Mouse (Mus musculus): ENCODE data around the gene Gm9040. TPM values are rescaled to one million over a fixed set of nuclear protein-coding genes. Genes with fewer than 3 reads are reported as not detected.
"Not testable (repeated sequence)": the region's sequence is repeated elsewhere in the genome, so short reads cannot be mapped to it uniquely, and the experiment has no call there.

Gene Gm9040
- polyA plus RNA-seq, 1 experiment from 2014 or later: not detected

GRCm38 (mm10) chr10:118282565-118282964 is 44.2 kb downstream of the Gm9040 start:
- H3K27ac ChIP-seq; H3K36me3 ChIP-seq; ATAC-seq (replicated peaks; ENCODE audit: insufficient number of reproducible peaks, insufficient read depth, low FRiP score, low read depth); H3K9ac ChIP-seq; H3K4me2 ChIP-seq; H3K27me3 ChIP-seq; H3K9me3 ChIP-seq (replicated peaks); H3K4me1 ChIP-seq (replicated peaks); H3K4me3 ChIP-seq: not testable (repeated sequence)
- 65% methylated on average over 7 of the region's 7 CpGs for WGBS

- H3K4me3 ChIP-seq; H3K4me2 ChIP-seq; H3K36me3 ChIP-seq; H3K9ac ChIP-seq; H3K4me1 ChIP-seq (replicated peaks); H3K27ac ChIP-seq; H3K9me3 ChIP-seq (replicated peaks); ATAC-seq (replicated peaks; ENCODE audit: insufficient number of reproducible peaks, insufficient read depth, low FRiP score, low read depth); H3K27me3 ChIP-seq: not testable (repeated sequence)
- WGBS: no CpG with 5 or more reads among the region's 4 CpGs
Measured at GRCm38 (mm10) chr10:118278069-118278468, 48.7 kb downstream of the Gm9040 start.

Other genes with a start within 250 kb of the Gm9040 start
- 13.6 and 14.4 TPM in 2 replicates for gene Mdm1, start 185.2 kb downstream of the Gm9040 start, polyA plus RNA-seq (2015; fragmentation: Nextera tagmentation; extraction: Ambion mirVana)
- gene Il22, start 122.0 kb downstream of the Gm9040 start, polyA plus RNA-seq (2015; fragmentation: Nextera tagmentation; extraction: Ambion mirVana): not detected in 2 replicates
- not detected in 2 replicates for gene Gm32717, start 86.2 kb downstream of the Gm9040 start, polyA plus RNA-seq (2015; fragmentation: Nextera tagmentation; extraction: Ambion mirVana)
- gene Gm32802, start 68.3 kb downstream of the Gm9040 start, polyA plus RNA-seq (2015; fragmentation: Nextera tagmentation; extraction: Ambion mirVana): not detected in 2 replicates
- gene Iltifb, start 31.9 kb downstream of the Gm9040 start, polyA plus RNA-seq (2015; fragmentation: Nextera tagmentation; extraction: Ambion mirVana): not detected in 2 replicates
- gene Gm9044, start 5.4 kb upstream of the Gm9040 start, polyA plus RNA-seq (2015; fragmentation: Nextera tagmentation; extraction: Ambion mirVana): not detected in 2 replicates
- gene Gm9045, start 10.9 kb upstream of the Gm9040 start, polyA plus RNA-seq (2015; fragmentation: Nextera tagmentation; extraction: Ambion mirVana): 0.08 and 0.15 TPM in 2 replicates
- not detected in 2 replicates for gene Gm9046, start 16.3 kb upstream of the Gm9040 start, polyA plus RNA-seq (2015; fragmentation: Nextera tagmentation; extraction: Ambion mirVana)
- gene Gm9048, start 21.7 kb upstream of the Gm9040 start, polyA plus RNA-seq (2015; fragmentation: Nextera tagmentation; extraction: Ambion mirVana): not detected in 2 replicates
- gene Gm9049, start 27.1 kb upstream of the Gm9040 start, polyA plus RNA-seq (2015; fragmentation: Nextera tagmentation; extraction: Ambion mirVana): 0.08 and 0.15 TPM in 2 replicates
- 0.11 TPM in 1 of 2 replicates, not detected in the other for gene Ifng, start 114.1 kb upstream of the Gm9040 start, polyA plus RNA-seq (2015; fragmentation: Nextera tagmentation; extraction: Ambion mirVana)